Mouse (Mus musculus): ENCODE measurements around the gene Dgcr2. TPM values are rescaled to one million over a fixed set of nuclear protein-coding genes. Genes with fewer than 3 reads are reported as not detected.

The Dgcr2 gene
- total RNA-seq, 4 experiments from 2014 or later: 97.2 to 104 (median 101) TPM

DNA sequence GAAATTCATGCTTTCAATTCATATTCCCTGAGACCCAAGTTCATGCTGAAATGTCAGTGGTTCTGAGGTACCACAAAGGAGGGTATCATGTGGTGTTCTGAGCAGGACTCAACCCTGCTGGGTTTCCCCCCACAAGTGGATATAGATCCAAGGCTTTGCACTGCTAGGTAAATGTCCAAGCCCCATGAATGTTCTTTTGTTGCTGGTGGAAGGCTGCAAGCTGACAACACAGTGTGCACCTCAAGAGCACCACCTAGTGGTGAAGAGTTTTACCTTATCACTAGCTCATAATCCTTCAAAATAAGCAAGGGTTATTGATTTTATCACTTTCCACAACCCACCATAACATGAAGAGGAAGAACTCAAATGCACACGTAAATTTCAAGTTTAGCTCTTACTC, 49.4 kb downstream of the Dgcr2 start:
- DNase-seq (ENCODE audit: low spot score in 2 of 2): no peak

DNA sequence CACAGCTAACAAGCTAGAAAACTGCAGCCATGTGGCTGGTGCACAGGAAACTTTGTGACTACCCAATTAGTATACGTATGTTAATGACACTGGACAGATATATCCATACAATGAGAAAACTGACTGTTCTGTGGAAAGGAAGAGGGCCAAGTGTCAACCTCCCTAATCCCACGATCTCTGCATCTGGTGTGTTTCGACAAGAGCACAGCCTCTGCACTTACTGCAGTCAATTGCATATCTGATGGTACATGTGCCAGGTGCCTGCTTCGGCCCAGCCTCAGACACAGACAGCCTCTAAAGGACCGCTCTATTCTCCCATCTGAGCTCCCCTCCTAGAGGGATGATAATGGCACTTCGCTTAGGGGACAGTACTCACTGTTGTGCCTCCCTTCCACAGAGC, 49.9 kb downstream of the Dgcr2 start:
- DNase-seq (ENCODE audit: low spot score in 2 of 2): no peak

DNA sequence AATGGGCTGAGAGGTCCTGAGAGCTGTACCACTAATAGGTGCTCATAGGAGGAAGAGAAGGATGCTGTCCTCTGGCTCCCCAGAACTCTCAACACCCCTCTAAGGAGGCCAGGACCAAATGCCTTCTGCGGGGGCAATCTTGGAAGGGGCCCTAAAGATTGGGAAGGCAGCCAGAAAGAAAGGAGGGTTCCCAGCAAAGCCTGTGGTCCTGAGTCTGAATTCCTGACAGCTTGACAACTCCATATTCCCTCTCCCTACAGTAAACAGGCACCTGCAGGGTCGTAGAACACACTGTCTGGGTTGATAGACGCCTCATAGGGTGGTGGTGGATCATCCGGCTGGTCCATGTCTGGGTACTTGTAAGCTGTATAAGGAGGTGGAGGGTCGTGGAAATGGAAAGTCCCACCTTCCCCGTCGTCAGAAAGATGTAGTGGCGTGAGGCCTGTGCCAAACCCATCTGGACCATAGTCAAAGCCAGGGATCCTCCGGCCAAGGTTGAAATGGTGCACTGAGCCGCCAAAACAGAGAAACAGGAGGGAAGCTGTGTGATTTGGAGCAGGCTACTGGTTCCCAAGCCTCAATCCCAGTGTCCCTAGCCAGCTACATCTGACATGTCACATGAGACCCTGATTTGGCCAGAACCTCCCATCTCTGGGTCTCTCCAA, 54.5 kb downstream of the Dgcr2 start:
- no peak for DNase-seq (ENCODE audit: low spot score in 2 of 2)

DNA sequence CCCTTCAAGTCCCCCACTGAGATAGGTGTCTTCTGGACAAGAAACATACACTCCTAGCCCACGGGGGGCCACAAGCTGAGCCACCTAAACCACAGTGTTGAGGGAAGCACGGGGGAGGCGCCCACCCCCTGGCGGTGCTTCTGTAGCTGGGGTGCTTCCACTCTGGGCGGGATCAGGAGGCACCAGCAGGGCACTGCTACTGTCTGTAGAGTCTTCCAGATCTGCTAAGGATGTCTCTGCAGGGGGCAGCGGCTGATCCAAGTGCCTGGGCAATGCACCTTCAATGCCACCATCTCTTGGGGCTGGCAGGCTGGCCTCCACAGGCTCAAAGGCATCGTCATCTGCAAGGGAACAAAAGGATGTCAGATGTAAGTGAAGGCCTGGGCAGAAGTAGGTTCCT, 55.9 kb downstream of the Dgcr2 start:
- DNase-seq (ENCODE audit: low spot score in 2 of 2): no peak

DNA sequence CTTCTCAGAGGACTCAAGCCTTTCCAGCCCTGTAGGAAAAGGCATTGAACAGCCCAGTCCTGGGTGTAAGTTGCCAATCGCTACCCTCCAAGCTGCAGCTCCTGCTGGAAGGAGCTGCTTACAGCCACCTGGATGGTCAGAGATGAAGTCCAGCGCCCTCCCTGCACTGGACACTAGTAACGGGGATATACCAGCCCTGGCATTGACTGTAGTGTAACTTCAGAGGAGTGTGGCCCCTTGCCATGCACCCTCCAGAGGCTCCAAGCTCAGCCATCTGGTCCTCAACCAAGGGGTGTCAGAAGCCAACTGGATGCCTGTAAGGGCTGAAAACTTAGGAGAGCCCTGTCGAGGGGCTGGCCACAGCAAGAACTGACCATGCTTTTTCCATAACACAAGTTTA, 58.4 kb downstream of the Dgcr2 start:
- no peak for DNase-seq (ENCODE audit: low spot score in 2 of 2)

DNA sequence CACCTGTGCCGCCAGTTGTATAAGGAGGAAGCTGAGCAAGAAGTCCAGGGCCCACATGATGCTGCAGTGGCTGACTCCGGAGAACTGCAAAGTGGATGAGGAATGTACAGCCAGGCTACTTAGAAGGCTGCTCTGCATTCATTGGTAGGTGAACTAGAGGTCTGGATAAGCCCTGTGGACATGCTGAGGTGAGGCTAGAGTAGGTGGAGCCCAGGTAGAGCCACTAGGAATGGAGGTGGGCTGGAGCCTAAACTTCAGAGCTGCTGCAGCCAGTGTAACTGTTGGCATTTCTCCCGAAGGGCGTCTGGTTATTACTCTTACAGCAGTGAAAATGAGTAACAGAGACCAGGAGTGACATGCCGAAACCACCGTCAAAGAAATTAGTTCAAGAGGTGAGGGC, 60.3 kb downstream of the Dgcr2 start, which contains the start of gene Car15:
Car15 (minus strand) TSS at position 314 of the 400 bp plus-strand sequence.
- no peak for DNase-seq (ENCODE audit: low spot score in 2 of 2)

DNA sequence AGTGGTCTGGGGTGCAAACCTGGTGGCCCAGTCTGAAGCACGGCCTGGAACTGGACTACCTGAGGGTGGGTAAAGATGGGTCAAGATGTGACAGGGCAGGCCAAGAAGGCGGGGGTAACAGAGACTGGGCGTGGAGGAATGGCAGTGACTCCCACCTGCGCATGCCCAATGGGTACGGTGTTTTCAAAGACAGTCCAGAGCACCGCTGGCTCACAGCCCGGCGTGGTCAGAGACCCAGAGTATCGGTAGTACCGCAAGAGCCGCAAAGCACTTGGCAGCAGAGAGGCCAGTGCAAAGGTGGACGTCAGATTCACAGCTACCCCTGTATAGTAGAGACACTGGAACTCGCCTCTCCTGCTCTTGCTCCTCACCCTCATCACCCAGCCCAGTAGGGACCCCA, 62.9 kb downstream of the Dgcr2 start:
- no peak for DNase-seq (ENCODE audit: low spot score in 2 of 2)

DNA sequence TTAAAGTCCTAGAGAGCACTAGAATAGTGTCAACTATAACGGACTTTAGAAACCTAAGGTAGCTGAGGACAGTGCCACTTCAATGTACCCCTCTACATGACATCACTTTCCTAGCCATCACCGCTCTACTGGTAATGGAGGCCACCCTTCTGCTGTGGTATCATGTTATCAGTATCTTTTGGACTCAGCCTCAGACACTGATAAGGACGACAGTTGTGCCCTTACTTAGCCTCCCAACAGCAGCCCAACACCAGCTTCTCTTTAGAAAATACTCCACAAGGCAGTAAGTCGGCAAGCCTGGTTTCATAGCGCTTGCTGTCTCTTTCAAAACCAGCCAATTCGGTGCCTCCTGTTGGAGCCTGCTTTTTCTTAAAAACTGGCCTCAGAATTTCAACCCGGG, 63.8 kb downstream of the Dgcr2 start:
- no peak for DNase-seq (ENCODE audit: low spot score in 2 of 2)

DNA sequence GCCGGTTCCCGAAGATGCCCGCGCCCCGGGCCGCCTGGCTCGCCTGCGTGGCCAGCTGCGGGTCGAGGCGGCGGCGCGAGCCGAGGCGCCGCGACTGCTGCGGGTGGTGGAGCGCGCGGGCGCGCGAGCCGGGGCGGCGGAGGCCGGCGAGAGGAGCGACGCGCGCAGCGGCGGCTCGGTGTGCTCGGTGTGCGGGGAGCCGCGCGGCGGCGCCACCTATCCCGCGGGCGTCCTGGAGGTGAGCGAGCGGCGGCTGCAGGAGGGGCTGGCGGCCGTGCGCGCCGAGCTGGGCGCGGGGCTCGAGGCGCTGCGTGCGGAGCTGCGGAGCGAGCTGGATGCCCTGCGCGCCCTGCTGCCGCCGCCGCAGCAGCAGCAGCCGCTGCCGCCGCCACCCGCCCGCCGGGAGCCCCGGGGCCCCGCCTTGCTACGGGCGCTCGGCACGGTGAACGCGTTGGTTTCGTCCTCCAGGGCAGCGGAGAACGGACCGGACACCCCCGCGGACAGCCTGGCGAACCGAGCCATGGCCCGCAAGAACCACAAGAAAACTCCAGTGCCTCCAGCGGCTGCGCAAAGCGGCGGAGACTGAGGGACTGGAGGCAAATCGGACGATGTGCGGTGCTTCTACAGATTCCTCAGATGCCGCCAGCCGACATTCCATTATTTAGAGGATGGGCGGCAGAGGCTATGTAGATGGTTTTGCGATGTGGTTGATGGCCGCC, 64.5 kb downstream of the Dgcr2 start:
- peak in 1 of 2 experiments; percentile 61 for DNase-seq (ENCODE audit: low spot score in 2 of 2)

DNA sequence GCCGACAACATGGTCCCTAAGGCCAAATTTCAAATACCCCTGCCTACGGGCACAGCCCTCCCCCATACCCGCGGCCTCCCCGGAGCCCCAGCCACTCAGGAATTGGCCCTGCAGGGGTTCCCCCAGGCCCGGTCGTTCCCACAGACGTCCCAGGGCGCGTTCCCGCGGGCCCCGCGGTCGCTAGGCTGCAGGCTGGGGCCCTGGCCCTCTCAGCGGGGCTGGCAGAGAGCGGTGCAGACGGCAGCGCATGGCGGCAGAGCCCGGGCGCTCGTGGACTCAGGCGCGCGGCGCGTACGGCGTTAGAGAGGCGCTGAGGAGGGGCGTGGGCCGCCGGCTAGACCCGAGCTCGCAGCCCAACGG, 65.1 kb downstream of the Dgcr2 start:
- no peak for DNase-seq (ENCODE audit: low spot score in 2 of 2)

DNA sequence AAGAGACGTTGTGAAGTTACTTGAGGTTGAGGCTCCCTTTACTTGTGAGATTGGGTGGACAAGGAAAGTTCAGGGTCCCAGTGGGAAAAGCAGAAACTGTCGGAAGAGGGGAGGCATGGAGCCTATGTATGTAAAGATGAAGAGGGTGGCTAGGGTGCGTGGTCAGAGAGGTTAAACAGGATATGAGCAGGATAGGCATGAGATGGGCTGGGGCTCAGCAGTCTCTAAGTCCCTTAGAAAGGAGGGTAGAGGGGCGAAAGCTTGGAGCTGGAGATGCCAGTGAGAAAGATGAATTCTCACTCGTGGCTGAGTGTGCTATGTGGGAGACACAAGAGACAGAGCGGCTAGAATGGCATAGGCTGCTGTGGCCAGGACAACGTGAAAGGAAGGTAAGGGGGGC, 65.5 kb downstream of the Dgcr2 start, which contains the start of gene B830017H08Rik:
B830017H08Rik (plus strand) TSS at position 301 of the 400 bp plus-strand sequence.
- no peak for DNase-seq (ENCODE audit: low spot score in 2 of 2)

DNA sequence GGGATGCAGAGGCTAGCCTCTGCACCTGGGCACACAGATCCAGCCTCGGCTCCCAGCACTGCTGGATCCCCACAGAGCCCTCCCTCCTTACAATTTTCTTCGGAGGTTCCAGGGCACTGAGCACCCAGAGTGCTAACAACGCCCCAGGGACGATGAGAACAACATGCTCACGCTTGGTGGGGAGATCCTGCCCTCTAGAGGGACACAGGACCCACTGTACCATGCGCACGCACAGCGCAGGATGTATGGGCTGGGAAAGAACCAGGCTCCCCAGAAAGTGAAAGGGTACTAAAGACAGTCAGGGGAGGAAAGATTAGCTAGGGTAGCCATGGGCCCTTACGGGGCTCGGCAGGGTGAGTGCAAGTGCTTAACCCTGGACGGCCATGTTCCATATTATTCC, 66.6 kb downstream of the Dgcr2 start:
- no peak for DNase-seq (ENCODE audit: low spot score in 2 of 2)

DNA sequence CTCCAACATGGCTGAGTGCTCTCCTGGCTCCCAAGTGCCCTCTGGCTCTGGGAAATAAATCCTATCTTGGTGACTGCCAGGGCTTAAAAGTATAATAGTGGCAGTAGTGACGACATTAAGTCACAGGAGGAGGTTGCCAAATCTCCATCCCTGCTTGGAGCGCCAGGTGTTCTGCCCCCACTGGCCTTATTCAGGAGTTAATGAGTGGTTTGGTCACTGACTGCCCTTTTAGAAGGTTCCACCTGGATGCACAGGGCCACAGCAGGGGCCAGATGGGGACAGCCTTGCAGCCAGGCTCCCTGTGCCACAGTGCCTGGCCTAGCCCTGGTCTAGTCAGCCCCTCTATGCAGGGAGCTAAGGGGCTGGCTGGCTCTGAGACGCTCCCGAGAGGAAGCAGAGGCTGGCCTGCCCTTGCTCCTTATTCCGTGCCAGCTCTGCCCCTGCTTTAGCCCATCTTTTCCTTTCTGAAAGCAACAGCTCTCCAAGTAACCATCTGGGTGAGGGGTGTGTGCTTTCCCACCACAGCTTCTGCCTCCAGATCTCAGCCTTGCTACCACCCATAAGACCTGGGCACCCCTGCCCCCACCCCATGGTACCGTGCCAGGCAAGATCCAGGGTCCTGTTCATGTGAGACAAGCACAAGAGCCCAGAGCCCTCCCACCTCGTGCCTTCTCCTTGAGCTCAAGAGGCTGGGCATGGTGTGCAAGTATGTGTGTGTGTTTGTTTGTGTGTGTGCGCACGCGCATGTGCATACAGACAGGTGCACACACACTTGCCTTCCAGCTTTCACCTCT, 67.8 kb downstream of the Dgcr2 start:
- no peak for DNase-seq (ENCODE audit: low spot score in 2 of 2)

DNA sequence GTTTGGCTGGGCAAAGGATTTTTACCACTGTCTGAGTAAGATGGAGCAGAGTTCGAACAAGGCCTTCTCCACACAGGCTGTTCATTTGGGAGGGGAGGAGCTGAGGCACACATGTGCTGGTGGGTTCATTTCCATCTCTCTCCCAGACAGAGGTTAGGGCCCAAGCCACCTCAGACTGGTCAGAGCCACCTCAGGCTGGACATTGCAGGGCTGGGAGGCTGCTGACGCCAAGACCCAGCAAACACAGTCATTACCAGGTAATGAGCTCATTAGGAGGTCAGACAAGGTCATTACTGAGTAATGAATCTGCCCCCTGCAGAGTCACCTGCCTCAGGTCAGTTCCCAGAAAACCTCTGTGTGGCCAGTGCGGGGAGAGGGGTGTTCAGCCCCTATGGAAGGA, 69.5 kb downstream of the Dgcr2 start:
- DNase-seq (ENCODE audit: low spot score in 2 of 2): no peak

DNA sequence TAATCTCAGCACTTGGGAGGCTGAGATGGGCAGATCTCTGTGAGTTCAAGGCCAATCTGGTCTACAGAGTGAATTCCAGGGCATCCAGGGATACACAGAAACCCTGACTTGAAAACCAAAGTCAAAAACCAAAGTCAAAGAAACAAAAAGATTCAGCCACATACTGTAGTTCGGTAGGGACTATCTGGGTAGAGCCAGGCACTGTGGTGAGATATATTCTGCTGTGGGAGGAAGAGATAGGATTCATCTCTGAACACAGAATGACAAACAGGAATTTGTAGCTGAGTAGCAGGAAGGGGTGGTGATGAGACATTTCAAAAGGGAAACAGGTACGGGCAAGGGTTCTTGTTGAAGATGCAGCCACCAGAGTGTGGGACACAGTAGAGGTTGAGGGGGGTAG, 70.1 kb downstream of the Dgcr2 start:
- no peak for DNase-seq (ENCODE audit: low spot score in 2 of 2)

DNA sequence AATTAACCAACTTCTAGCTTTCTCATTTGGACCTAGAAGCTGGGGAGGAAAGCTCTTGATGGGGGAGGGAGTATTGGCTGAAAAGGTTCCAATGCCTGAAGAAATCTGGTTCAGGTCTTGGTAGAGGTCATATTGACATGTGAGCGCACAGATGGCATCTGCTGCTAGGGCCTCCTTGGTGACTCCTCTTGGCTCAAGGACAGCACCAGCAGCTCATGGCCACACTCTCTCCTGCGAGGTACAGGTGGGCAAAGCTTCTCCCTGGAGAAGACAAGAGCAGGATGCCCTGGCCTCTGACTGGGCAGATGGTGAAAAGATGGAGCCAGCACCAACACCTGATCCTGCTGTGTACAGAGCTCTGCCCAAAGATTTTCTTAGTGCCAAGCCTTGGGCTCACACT, 71.9 kb downstream of the Dgcr2 start:
- no peak for DNase-seq (ENCODE audit: low spot score in 2 of 2)

DNA sequence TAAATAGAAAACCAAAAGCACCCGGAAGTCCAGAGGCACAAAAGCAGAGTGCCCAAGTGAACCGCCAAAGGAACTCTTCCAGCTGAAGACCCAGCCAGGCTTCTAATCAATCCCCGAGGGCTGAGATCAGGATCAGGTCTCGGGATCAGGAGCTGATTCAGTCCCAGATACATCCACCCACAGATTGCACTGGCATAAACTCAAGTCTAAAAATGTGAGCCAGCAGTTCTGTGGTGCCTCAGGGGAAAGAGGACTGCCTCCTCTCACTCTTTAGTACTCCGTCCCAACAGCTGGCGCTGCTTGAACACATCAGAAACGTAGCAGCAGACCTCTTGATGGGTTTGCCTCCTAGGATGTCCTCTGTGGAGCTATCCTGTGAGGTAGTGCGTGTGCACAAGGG, 81.8 kb downstream of the Dgcr2 start:
- DNase-seq (ENCODE audit: low spot score in 2 of 2): no peak

DNA sequence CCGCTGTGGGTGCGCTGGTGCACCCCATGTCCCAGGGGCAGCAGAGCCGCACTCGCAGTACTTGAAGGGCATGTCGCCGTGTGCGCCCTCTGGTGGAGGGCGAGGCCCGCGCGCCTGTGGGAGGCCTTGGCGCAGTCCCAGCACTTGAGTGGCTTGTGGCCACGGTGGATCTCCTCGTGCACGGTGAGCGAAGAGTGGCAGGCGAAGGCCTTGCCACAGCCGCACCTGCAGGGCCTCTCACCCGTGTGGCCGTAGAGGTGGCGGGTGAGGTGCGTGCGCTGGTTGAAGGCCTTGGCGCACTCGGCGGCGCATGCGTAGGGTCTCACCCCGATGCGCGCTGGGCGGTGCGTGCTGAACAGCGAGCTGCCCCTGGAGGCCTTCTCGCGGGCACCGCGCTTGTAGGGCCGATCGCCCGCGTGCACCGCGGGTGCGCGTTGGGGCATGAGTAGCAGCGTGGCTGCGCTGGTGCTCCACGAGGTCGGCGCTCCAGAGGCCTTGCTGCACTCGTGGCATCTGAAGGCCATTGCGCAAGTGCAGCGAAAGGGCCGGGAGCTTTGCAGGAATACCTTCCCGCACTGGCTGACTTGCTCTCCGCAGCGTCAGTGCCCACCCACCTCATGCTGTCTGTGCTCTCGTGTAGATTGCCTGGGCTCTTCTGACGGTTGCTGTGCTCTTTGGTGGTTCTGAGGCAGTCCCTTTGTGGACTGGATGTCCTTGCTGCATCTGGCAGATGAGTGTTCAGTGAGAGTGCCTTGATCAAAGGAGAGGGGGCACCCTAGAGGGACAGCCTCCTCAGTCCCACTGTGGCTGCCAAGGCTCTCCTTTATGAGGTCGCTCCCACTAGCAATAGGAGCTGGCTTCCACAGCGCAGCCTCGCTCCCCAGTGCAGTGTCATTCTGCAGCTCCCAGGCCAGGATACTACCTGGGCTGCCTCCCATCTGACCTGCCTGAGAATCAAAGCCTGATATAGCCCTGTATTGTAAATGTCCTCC, 82.7 kb downstream of the Dgcr2 start:
- DNase-seq (ENCODE audit: low spot score in 2 of 2): peak in 1 of 2 experiments; percentile 53

DNA sequence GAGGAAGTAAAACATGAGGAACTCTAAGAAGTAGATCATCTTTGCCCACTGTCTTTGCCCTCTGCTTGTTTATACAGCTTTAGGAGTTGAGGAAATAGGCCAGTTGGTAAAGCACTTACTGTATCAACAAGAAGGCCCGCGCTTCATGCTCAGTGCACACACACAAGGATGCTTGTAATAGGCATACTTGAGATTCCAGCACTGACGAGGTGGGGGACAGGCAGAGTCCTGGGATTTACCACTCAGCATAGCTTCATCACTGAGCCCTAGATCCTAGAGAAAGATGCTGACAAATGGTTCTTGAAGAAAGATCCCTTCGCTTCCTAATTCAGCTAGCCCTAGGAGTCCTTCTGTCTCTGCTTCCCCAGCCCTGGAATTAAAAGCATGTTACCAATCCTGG, 85.2 kb downstream of the Dgcr2 start:
- DNase-seq (ENCODE audit: low spot score in 2 of 2): no peak

DNA sequence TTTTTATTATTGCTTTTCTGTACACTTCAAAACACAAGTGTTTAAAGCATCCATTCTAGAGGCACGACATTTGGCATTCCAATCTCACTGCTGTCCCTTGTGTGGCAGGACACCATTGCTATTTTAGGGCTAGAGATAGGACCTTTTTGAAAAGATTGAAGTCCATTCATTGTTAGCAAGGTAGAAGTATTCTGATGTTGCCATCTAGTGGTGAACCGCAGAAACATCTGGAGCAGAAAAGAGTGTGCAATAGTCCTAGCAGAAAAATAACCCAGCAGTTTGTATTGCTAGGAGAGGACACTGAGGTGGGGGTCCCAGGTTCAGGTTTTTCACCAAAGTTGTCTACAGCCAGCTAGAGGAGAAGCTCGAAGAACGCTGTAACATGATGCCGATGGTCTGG, 86.2 kb downstream of the Dgcr2 start:
- no peak for DNase-seq (ENCODE audit: low spot score in 2 of 2)

DNA sequence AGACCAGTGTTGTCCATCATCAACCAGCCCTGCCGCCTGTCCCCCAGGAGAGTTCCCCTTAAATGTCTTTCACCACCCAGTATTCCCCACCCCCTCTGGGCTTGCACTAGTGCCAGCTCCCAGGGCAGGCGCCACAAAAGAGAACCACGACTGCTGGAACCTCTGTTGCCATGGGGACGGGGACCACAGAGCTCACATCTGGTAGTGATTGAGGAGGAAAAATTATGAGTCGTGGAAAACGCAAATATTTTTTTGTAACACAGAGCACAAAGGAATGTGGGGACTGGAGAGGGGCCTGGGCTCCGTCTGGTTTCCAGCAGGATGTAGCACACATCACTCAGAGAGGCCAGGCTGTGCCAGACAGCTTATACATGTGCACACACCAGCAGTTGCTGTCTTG, 88.7 kb downstream of the Dgcr2 start:
- no peak for DNase-seq (ENCODE audit: low spot score in 2 of 2)

Data from left cerebral cortex, adult 8-10 months (tissue).